Mouse (Mus musculus) kidney, postnatal 4 days (tissue): ENCODE results near the gene Taf3.

Experiments used
- DNase-seq, 2 experiments: peaks; one replicate each; pipeline ENCODE4 v3.0.0; 2021; ENCODE audit warnings: mixed read lengths in 2 of 2

Gene Taf3

DNA sequence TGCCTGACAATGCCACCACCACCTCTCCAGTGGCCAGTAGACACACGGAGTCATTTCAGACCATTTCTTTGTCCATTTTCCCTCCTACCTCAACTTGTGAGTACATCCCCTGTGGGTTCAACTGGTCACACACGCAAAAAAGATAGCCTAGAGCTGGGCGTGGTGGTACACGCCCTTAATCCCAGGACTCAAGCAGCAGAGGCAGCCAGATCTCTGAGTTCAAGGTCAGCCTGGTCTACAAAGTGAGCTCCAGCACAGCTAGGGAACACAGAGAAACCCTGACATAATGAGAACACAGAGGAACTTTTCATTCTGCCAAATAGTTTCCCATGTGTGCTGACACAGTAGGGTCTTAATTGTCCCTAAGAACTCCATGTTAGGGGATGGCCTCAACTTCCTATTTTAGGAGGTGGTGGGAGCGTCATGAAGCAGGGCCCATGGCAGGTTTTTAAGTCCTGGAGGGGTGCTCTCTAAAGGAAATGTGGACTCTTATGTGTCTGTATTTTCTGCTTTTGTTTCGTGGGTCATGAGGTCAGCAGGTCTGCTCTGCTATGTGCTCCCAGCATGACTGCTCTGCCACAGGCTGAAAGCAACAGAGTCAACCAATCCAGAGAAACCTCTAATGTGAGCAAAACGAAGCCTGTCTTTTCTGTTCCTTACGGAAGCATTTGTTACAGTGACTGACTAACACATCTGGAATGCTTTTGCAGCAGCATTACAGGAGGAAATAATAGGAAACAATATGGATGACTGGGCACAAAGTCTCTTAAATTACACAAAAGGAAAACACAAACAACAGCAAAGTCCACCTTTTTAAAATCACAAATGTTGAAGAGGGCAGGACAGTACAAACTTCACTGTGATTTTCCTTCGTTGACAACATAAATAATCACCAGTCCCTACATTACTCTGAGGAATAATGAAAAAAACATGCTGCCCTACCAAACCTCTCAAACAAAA is 92.5 kb downstream of the Taf3 start:
- no peak for DNase-seq

DNA sequence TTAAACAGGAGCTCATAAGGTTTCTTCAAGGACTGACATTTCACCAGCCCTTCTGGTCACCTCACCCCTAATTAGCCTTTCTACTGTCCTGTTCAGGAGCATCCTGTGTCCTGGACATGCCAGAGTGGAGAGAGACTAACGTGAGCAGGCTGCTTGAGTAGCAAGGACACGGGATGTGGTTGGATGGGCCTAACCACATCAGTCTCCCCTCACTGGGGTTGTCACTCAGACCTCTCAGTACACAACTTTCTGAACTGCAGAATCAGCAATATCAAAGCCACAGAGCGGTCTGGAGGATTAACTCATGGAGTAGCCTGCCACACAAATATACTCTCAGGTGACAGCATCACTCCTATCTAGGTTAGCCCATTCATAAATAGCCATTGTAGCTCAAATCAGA is 101.7 kb downstream of the Taf3 start:
- DNase-seq, result no peak

DNA sequence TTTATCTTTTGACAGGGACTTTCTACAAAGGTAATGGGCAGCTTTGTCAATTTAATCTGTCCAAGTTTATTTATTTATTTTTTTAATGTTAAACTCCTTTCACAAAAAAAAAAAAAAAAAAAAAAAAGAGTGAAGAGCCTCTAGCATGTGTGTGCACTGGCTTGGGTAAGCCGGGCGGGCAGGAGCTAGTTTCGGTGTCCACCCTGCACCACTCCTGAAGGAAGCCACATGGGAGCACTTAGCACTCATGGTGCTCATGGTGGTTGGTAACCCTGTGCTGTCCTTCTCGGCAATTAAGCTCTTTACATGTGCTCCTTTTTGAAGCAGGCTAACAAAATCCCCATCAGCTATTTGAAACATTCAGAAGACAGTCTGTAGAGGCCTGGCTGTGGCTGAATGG is 102.8 kb downstream of the Taf3 start:
- no peak for DNase-seq

DNA sequence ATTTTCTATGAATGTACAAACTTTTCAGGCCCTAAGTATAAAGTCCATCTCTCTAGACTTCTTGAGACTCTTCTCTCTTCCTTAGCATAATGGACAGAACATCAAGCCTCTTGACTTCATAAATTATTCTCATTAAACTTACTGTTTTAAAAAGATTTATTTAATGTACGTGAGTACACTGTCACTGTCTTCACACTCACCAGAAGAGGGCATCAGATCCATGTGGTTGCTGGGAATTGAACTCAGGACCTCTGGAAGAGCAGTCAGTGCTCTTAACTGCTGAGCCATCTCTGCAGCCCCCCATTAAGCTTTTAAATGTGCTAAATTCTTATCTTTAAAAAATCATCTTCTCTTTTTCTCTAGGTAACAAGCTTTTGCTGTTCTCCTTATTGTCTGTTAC is 105.4 kb downstream of the Taf3 start:
- no peak for DNase-seq

DNA sequence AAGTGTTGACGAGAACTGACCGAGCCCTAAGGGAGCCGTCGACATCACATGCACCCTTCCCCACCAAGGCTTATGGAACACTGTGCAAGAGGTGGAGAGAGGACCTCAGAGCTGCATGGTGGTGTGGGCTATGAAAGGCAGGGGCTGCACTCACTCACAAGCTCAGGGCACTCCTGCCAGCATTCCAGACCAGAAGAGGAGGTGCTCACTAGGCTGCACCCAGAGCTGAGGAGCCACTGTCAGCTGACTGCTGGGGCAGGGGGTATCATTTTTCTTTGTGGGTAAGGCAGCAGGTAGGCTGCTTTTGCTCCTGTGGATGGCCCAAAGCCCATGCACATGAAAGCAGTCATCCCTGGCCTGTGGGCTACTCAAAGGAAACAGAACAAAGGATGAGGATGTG is 109.1 kb downstream of the Taf3 start:
- no peak for DNase-seq

DNA sequence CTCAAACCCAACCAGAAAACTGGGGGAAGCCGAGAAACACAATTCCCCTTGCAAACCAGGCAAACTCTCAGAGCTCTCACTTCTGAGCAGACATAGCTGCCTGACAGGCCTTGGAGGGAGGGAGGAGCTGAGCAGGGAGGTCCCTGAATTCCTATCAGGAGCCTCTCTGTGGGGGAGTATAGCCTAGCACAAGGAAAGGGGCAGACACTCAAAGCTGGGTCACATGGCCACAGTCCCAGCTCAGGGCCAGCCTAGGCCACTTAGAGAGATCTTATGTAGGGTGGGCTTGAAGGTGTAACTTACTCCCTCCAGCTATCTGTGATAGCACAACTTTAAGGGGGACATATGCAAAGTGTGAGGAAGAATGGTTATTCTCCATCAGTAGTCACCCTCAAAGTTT is 112.4 kb downstream of the Taf3 start:
- DNase-seq, result peak in 1 of 2 experiments; percentile 27

DNA sequence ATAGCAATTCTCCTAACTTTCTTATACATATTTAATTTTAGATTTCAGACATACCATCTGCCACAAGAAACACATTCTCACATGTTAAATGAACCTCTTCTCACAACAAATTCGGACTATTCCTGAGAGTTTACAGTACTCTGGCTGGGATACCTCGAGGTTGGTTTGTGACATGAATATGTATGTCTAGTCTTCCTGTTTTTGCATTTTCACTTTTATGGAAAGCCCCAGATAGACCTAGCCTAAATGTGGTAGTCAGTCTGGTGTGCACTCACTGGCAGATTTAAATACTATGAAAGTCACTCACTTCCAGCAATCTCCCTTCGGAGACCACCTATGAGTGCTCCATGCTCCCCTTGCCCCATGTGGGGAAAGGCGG is 121.5 kb downstream of the Taf3 start:
- DNase-seq, result no peak

DNA sequence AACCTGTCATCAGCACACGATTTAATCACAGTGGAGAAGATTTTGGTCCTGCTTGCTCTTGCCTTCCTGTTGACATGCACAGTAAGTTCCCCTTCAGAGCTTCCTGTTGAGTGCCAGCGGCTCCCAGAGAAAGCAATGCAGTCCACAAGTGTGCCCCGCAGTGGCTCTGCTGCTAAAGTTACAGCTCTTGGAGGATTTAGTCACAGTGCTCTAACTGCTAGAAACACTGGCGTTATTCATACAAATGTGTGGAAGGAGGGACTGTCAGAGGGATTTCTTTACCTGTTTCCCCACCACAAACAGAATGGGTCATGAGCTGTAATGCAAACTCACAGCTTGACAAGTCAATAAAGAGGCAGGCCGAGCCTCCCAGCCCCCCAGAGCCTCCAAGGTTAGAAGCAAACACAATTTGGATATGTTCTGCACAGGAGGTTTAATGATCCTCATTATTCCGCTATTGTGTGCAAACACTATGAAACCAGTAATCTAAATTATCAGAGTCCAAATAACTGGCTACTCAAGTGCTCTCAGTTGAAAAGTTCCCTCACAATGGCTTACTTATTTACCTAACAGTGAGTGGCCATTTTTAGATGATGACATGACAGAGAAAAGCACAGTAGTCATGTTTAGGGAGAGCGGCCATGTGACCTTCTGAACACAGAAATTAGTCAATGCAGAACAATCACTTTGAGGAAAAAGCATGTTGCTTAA is 122.0 kb downstream of the Taf3 start:
- DNase-seq, result peak in 1 of 2 experiments; percentile 39

DNA sequence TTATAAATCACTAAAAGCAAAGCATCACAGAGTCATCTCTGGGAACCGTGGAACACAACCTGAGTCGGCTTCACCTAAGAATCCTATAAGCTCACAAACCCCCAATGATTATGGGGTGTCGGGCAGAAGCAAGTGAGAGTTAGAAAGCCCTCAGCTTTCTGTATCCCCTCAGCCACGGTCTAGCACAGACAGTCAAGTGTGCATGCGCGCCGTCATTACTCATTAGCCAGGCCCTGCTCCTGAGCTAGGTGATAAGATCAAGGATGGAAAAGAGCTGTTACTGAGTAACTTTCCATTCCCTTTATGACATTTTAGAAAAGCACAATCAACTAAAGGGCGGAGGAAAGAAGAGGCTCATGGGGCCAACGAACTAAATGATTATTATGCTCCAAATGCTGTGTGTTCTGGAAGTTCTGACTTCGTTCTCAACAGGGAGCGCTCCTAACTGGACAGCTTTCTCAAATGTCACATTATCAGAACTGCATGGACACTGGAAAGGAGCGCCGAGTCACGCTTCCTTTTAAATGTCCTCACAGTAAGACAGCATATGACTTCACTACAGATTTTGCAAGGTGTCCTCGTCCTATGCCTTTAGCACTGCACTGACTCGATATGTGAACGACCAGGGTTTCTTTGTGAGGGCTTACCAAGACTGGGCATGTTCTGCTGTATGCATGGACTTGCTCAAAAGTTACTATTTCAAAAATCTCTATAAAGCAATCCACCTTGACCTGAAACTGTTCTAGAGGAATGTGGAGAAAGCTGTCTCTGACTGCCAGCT is 129.5 kb downstream of the Taf3 start:
- peak; percentile 69 to 78 for DNase-seq

DNA sequence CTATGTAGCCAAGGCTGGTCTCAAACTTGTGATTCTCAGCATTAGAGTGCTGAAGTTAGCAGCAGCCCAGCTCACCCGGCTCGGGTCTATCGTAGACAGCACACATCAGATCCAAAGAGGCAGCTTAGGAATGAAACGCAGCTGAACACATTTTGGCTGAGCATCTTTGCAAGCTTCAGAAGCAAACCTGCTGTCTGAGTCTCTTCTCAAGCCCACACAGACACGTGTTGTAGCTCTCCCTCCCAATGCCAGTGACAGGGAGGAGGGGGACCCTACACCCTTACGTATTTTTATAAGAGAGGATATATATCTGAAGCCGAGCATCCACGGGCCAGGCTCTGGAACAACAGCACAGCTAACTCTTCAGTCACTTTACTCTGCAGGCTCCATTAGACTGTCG is 130.8 kb downstream of the Taf3 start:
- DNase-seq, result no peak

DNA sequence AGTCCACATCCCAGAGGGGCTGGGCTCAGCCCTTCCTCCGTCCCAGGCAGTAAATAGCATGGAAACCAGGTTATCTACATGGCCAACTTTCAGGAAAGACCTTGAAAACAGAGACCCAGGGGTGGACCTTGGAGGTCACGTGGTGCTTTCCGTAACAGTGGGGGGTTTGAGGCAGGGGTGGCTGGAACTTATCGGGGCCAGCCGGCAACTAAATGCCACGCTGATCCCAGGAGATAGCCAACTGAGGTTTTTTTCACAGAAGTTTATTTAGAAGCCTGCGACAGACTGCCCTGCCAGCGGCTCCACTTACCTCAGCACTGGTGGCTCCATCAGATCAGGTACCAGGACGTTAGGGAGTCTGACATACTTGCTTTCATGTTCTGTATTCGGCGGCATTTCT is 142.4 kb downstream of the Taf3 start:
- DNase-seq, result no peak

DNA sequence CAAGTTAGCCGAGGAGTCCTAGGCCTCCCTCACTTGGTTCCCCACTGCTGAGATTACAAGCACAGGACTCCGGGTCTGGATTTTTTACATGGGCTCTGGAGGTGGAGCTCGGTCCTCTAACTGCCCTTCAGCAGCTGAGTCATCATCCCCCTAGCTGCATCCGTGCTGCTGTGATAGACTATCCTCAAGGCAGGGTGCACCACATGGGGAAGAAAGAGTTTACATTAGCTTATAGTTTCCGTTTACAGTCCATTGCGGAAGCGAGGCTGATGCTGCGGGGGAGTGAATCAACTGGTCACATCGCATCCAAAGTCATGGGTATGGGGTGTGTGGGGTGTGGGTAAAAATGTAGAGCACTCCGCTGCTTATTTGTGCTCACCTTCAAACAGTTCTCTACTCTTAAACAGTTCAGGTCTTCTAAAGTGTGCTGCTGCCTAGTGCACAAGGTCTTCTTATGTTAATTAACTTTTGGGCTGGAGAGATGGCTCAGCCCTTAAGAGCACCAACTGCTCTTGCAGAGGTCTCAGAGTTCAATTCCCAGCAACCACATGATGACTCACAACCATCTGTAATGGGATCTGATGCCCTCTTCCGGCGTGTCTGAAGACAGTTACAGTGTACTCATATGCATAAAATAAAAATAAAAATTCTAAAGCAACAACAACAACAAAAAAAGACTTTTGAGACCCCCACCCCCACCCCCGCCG is 144.4 kb downstream of the Taf3 start:
- no peak for DNase-seq

DNA sequence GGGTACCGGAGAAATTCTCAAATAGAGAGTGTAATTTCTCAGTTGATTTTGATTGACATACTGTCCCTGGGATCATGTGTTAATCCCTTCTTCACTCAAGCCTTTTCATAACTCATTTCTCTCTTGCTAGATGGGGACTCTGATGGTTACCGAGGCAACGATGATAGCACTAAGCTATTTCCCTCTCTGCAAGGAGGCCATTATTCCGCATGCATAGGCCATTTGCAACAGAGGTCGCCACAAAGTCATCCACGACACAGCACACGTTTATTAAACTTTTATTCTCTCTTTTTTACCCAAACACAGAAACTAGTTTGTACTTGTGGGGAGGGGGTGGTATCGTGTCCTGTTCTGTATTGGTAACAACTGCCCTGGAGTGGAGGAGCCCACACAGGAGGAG is 150.6 kb downstream of the Taf3 start:
- no peak for DNase-seq

DNA sequence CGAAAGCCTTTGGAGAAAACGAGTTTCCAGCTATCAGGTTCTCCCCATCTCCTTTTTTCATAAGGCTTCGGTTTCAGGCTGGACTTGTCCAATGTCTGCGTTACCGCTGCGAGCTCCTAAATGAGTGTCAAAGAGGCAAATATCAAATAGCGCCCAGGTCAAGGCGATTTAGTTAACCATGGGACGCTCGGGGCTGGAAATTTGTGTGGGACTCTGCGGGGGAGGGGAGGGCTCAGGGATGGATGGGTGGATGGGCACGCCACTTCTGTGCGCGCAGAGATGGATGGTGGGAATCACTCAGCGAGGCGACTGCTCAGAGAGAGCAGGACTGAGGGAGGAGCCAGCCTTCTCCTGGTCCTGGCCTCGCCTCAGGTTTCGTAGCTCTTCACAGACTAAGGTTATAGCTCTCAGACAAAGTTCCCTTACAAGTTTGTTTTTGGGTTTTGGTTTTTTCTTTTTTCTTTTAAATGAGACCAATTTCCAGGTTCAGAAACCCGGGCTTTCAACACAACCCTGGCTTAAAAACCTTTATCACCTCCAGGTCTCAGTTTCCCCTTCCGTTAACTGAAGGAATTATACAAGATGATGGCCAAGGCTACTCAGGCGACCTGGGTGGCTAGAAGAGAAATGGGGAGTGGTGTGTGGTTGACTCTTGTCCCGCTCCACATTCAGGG is 152.2 kb downstream of the Taf3 start:
- no peak for DNase-seq

DNA sequence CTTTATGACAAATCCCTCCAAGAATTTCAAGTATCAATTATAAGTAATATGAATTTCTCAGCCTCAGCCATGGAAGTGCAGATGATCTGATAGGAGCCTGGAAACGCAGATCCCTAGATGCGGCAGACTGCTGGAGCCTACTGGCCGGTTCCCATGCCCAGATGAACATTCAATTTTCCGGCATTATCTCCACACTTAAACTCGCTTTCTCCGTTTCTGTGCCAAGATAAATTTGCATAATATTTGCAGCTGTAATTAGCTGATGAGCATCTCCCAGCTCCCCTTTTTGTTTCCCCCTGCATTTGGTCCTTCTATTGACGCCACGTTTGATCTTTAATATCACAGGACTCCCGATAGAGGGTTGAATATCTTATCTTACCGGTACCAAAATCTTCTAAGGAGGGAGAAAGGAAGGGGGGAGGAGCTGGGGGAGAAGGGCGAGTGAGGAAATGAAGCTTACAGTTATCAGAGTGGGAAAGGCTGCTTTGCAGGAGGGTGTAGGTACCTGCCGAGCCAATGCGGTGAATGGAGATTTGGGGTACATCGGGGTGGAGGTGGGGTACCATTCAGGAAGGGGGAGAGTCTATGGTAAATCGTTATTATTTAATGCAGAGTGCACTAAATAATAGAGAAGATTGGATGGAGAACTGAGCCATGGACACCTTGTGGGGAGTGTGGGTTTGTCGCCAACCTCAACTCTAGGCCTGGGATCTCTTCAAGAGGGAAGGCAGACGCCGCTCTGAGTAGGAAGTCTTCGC is 153.4 kb downstream of the Taf3 start:
- no peak for DNase-seq

DNA sequence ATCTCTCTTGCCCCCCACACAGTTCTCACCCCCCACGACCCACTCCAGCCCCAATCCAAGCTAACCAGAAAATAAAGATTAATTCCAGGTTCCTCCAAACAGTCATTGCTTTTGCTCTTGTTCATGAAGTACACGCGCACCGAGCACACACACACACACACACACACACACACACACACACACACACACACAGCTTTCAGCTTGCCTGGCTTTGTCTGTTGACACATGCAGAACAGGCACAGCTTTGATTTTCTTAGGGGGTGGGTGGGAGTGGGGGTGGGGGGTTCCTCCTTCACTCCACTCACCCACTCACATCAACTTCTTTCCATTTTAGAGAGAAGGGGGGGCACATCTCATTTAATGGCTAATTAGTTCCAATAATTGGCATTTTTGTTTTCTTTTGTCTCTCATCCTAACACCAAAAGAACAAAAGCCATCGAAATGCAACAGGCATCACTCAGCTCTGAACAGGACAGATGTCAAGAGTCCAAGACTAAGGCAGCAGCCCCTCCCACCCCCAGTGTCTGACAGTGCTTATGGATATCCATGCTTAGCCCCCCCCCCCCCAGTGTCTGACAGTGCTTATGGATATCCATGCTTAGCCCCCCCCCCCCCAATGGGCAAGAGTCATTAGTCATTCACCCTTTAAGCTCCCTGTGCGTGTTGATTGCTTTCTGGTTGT is 155.0 kb downstream of the Taf3 start:
- no peak for DNase-seq

DNA sequence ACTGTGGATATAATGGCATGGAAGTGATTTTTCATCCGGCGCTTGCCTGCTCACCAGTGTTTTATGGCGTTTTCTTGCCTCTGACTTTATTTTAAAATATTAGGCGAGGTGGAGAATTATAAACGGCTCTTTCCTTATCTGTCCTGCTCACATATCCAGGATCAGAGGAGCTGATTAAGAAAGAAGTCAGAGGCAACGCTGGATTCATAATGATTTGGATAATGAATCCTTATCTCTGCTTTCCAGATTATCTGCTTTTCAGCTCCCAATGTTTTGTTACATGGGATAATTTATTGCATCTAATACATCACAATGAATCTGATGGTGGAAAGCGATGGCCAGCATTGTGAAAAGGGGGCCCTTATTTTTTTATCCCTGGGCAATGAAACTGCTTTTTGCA is 155.9 kb downstream of the Taf3 start:
- no peak for DNase-seq

DNA sequence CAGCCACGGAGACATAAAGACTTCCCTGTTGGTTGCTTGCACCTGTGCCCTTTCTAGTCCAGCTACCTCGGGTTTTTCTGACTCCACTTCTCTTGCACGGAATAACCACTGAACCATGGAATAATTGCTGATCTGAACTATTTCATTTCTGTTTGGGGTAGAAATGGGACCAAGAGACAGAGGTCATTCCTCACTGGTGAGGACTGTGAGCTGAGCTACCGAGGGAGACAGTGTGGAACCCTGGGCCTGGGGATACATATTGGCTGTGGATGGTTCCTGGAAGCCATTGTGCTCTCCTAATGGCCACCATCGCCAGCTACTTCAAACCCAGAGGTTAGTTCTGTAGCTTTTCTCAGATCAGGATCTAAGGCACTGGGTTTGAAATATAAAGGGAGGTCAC is 157.5 kb downstream of the Taf3 start:
- DNase-seq, result no peak

DNA sequence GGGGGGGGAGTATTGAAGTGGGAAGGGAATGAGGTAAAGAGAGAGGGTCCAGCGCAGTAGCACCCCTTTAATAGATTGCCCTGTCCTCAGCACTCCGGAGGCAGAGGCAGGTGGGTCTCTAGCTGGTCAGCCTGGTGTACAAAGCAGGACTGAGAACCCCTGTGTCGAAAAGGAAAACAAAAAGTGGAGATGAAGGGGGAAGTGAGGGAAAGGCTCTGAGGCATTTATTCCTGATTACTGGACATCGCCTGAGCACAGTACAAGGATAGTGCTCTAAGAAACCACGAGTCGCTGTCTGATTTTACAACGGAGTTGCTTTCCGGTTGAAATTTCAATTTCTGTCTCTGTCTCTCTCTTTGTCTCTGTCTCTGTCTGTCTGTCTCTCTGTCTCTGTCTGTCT is 158.1 kb downstream of the Taf3 start:
- DNase-seq, result no peak

DNA sequence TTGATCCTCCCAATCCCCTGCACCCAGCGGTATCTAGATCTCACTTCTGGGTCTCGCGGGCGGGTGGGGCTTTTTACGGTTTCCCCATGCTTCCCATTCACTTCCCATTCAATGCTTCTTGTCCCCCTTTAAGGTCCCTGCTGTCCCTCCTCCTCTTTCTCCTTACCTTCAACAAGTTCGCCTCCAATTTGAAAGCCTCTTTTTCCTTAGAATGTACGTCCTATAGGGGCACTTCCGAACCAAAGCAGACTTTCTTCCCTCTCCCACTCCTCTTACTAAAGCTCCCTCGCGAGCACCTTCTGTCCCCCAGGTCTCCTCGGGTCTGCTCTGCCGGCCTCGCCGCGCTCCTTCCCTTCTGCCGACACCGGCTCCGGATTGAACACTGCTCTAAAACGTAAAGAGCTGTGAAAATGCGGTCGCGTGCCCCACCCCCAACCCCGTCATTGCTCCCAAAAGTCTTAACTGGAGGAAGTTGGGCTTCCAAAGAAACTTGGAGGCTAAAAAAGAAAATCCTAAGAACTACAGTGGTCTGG is 158.7 kb downstream of the Taf3 start, which contains the start of gene Gata3:
Gene Gata3 (minus strand): TSS at position 384 of the 533 bp plus-strand sequence.
- peak in 1 of 2 experiments; percentile 55 for DNase-seq
